Mouse (Mus musculus) forebrain, embryonic 10.5 days (tissue): ENCODE results near the gene Cntfr. TPM values are rescaled to one million over a fixed set of nuclear protein-coding genes. Genes with fewer than 3 reads are reported as not detected.

Experiments
- DNase-seq: peaks from one replicate; pipeline ENCODE4 v3.0.0-alpha.2; 2017; ENCODE audit warnings: low spot score; ENCODE audit errors: extremely low spot score
- H3K27ac ChIP-seq: fragments of 300-500 bp; sonication (generic); 2 replicates; pipeline ENCODE4 v1.5.1; 2016; ENCODE audit warnings: mild to moderate bottlenecking
- H3K27me3 ChIP-seq: fragments of 300-500 bp; sonication (generic); 2 replicates; pipeline ENCODE4 v1.6.1; 2016; ENCODE audit warnings: mild to moderate bottlenecking; ENCODE audit not compliant: poor library complexity, severe bottlenecking
- H3K36me3 ChIP-seq: fragments of 300-500 bp; sonication (generic); replicated peaks from 2 replicates; pipeline ENCODE4 v1.6.1; 2016; ENCODE audit warnings: mild to moderate bottlenecking, moderate library complexity
- H3K4me1 ChIP-seq: fragments of 300-500 bp; sonication (generic); 2 replicates; pipeline ENCODE4 v1.6.1; 2016
- H3K4me3 ChIP-seq: fragments of 300-500 bp; sonication (generic); 2 replicates; pipeline ENCODE4 v1.5.1; 2016; ENCODE audit warnings: mild to moderate bottlenecking, moderate library complexity
- H3K9me3 ChIP-seq: fragments of 300-500 bp; sonication (generic); 2 replicates; pipeline ENCODE4 v1.6.1; 2016; ENCODE audit warnings: mild to moderate bottlenecking, moderate library complexity
- WGBS: fragments of 180-500 bp; shearing (Covaris S2); methylation state at CpG from one replicate; pipeline ENCODE4 v1.1.7; 2016; 5-methylcytosine and 5-hydroxymethylcytosine counted together
- polyA plus RNA-seq: library from polyadenylated mRNA; unstranded; fragments of >200 nt; fragmentation: Nextera tagmentation; extraction: Ambion mirVana; gene quantifications from 2 replicates; pipeline ENCODE4 v1.2.1, GENCODE M21; 2016

Cntfr gene
- polyA plus RNA-seq, 1 experiment from 2014 or later = 21.9 TPM

GRCm38 (mm10) chr4:41610594-41610980 lies 86.3 kb downstream of the Cntfr start:
- Histone ChIP-seq H3K4me3 (no peak overlapping the region), H3K36me3 (no peaks in the 10 kb centered on the region), H3K4me1 (peaks cover 60% of the 10 kb centered on the region), H3K27ac (no peak overlapping the region; the same call in 1 of the 2 replicates), H3K9me3 (no peaks in the 10 kb centered on the region), H3K27me3 (peaks cover 39% of the 10 kb centered on the region)
- 41% methylated on average over 6 of the region's 6 CpGs for WGBS
- DNase-seq = no peak

GRCm38 (mm10) chr4:41609681-41610593 lies 87.0 kb downstream of the Cntfr start:
- no peak overlapping the region for H3K4me3 ChIP-seq
- DNase-seq = no peak
- peaks cover 34% of the 10 kb centered on the region for H3K27me3 ChIP-seq
- peaks cover 58% of the 10 kb centered on the region for H3K4me1 ChIP-seq
- WGBS = 90% methylated on average over 10 of the region's 10 CpGs
- no peaks in the 10 kb centered on the region for H3K36me3 ChIP-seq
- H3K9me3 ChIP-seq = no peaks in the 10 kb centered on the region
- 0 out of 2 replicates have a peak overlapping the region, but pooled peaks have one; percentile 5 for H3K27ac ChIP-seq

Other genes starting within 250 kb of the Cntfr start
- 16.2 and 17.7 TPM in 2 replicates for gene Kif24, start 232.2 kb downstream of the Cntfr start, polyA plus RNA-seq
- gene Nudt2, start 231.9 kb downstream of the Cntfr start, polyA plus RNA-seq = 65.4 and 67.8 TPM in 2 replicates
- 6.3 and 7.1 TPM in 2 replicates for gene AI464131, start 194.0 kb downstream of the Cntfr start, polyA plus RNA-seq
- gene 1110017D15Rik, start 179.8 kb downstream of the Cntfr start, polyA plus RNA-seq = 3.8 and 6.1 TPM in 2 replicates
- 1.8 and 3.3 TPM in 2 replicates for gene Fam219a, start 127.6 kb downstream of the Cntfr start, polyA plus RNA-seq
- 1.1 and 1.5 TPM in 2 replicates for gene Dnaic1, start 127.3 kb downstream of the Cntfr start, polyA plus RNA-seq
- 19.7 and 21.3 TPM in 2 replicates for gene Enho, start 56.8 kb downstream of the Cntfr start, polyA plus RNA-seq
- 82.0 and 90.0 TPM in 2 replicates for gene Il11ra1, start 2.9 kb upstream of the Cntfr start, polyA plus RNA-seq
- 97.3 and 98.1 TPM in 2 replicates for gene Rpp25l, start 16.4 kb upstream of the Cntfr start, polyA plus RNA-seq
- 141 and 142 TPM in 2 replicates for gene Dctn3, start 26.1 kb upstream of the Cntfr start, polyA plus RNA-seq
- 1.1 and 1.4 TPM in 2 replicates for gene Arid3c, start 34.1 kb upstream of the Cntfr start, polyA plus RNA-seq
- gene Galt, start 58.1 kb upstream of the Cntfr start, polyA plus RNA-seq = 23.6 and 23.7 TPM in 2 replicates
- 102 and 103 TPM in 2 replicates for gene Sigmar1, start 59.1 kb upstream of the Cntfr start, polyA plus RNA-seq
- 45.5 and 50.9 TPM in 2 replicates for gene Ccl27a, start 77.2 kb upstream of the Cntfr start, polyA plus RNA-seq
- gene Gm21541, start 206.5 kb upstream of the Cntfr start, polyA plus RNA-seq = not detected in 2 replicates
- gene Gm20878, start 244.5 kb upstream of the Cntfr start, polyA plus RNA-seq = 1.6 and 2.3 TPM in 2 replicates